Mouse (Mus musculus) megakaryocyte, embryonic 14.5 days (primary cell): ENCODE measurements around the gene Ppp1r36. TPM values are rescaled to one million over a fixed set of nuclear protein-coding genes. Genes with fewer than 3 reads are reported as not detected.
"Not testable (repeated sequence)": the region's sequence is repeated elsewhere in the genome, so short reads cannot be mapped to it uniquely, and the experiment has no call there.

Experiments used
- H3K27me3 ChIP-seq: replicated peaks from 2 replicates; pipeline ENCODE3; 2012; ENCODE audit warnings: inconsistent platforms
- H3K36me3 ChIP-seq: replicated peaks from 2 replicates; pipeline ENCODE3; 2012; ENCODE audit warnings: low read length, inconsistent platforms, mixed read lengths
- H3K4me1 ChIP-seq: 2 replicates; pipeline ENCODE4 v1.6.1; 2012; ENCODE audit warnings: inconsistent platforms
- H3K4me3 ChIP-seq: replicated peaks from 2 replicates; pipeline ENCODE3; 2012; ENCODE audit warnings: moderate library complexity, mild to moderate bottlenecking, inconsistent platforms
- H3K9me3 ChIP-seq: 2 replicates; pipeline ENCODE4 v1.6.1; 2012; ENCODE audit warnings: inconsistent platforms
- FLI1 ChIP-seq: IDR thresholded peaks from 2 replicates; pipeline ENCODE4 v1.6.1; 2012; ENCODE audit warnings: low read length, inconsistent platforms, mixed read lengths
- GATA1 ChIP-seq: IDR thresholded peaks from 3 replicates; pipeline ENCODE4 v1.6.1; 2012; ENCODE audit warnings: mixed read lengths, low read length, inconsistent platforms, borderline replicate concordance
- polyA plus RNA-seq: library from polyadenylated mRNA; stranded (reverse); fragments of >175 nt; gene quantifications from 2 replicates; pipeline ENCODE4 v1.2.3, GENCODE M21; 2012; ENCODE audit warnings: low replicate concordance; ENCODE audit not compliant: insufficient read depth

The Ppp1r36 gene
- polyA plus RNA-seq, 1 experiment = not detected

DNA sequence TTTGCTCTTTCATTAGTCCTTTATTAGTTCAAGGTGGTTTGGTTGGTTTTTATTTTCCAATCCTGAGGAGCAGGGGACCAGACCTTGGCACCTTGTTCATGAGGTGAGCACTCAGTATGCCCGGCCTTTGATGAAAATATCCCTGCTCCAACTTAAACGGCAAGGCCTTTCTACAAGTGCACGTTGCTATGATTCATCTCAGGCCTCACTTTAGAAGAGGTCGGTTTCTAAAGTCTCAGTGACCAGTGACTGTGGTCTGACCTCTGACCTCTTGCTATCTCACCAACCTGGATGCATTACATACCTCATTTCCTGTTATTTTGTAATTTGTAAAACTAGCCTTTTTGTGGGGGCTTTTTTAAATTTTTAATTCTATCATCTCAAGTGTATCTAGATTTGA, 8.2 kb upstream of the Ppp1r36 start:
- Histone ChIP-seq H3K4me1 (peaks cover 20% of the 10 kb centered on the region), H3K4me3 (no peak overlapping the region), H3K9me3 (peaks cover 17% of the 10 kb centered on the region), H3K27me3 (peaks cover 26% of the 10 kb centered on the region), H3K36me3 (no peaks in the 10 kb centered on the region)
- TF ChIP-seq FLI1 = no peak

DNA sequence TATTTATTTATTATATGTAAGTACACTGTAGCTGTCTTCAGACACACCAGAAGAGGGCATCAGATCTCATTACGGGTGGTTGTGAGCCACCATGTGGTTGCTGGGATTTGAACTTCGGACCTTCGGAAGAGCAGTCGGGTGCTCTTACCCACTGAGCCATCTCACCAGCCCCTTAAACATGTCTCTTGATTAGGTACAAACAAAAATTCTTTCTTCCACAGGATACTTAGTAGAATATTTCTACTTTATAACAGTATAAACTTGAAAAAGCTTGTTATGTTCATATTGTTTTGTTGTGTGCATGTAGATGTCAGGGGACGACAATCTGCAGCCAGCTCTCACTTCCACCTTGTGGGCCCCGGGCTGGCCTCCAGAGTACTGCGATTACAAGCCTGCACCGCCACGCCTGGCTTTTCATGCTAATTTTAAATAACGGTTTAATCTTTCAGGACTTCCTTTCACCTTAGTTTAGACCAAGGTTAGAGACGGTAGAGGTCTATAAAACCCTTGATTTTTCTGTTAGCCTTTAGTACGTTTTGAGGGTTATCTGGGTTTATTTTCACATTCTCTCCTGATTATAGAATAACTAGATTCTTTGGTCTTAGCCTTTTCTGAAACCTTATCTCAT, 1.8 kb upstream of the Ppp1r36 start:
- H3K4me1 ChIP-seq = peaks cover 5% of the 10 kb centered on the region
- peaks cover 23% of the 10 kb centered on the region for H3K27me3 ChIP-seq
- H3K36me3 ChIP-seq = no peaks in the 10 kb centered on the region
- H3K9me3 ChIP-seq = peaks cover 21% of the 10 kb centered on the region
- H3K4me3 ChIP-seq = no peak overlapping the region
- no peak for TF ChIP-seq GATA1
- no peak for TF ChIP-seq FLI1

DNA sequence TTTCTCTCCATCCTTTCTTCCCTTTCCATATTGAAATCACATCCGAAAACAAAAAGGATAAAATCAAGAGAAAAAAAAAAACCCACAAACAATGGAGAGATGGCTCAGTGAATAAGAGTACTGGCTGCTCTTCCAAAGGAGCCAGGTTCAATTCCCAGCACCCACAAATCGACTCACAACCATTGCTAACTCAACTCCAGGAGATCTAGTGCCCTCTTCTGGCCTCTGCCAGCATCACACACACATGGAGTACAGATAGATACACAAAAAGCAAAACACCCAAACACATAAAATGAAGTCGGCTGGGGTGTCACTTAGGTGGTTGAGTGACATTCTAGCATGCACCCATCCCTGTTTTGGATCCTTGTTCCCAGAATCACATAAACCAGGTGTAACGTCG, 1.0 kb downstream of the Ppp1r36 start:
- Histone ChIP-seq H3K27me3 (peaks cover 26% of the 10 kb centered on the region), H3K36me3 (no peaks in the 10 kb centered on the region), H3K4me1 (peaks cover 5% of the 10 kb centered on the region), H3K9me3 (peaks cover 21% of the 10 kb centered on the region), H3K4me3 (no peak overlapping the region)
- TF ChIP-seq FLI1 (no peak), GATA1 (no peak)

DNA sequence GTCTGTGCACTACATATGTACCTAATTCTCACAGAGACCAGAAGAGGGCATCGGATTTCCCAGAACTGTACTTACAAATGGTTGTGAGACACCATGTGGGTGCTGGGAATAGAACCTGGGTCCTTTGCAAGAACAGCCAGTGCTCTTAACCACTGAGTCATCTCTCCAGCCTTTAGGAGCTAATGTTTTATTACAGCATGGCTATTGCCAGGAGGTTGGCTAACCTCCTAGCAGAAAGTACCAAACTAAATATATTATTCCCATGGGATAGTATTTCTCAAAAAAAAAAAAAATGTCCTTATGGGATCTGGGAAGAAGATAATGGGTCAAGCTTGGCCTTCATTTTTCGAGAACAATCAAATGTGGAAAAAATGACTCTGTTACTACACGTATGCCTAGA, 7.9 kb downstream of the Ppp1r36 start:
- Histone ChIP-seq H3K27me3 (peaks cover 20% of the 10 kb centered on the region), H3K9me3 (peaks cover 9% of the 10 kb centered on the region; the same call in 1 of the 2 replicates), H3K36me3 (no peaks in the 10 kb centered on the region), H3K4me3 (no peak overlapping the region), H3K4me1 (0 out of 2 replicates have a peak, but pooled peaks cover 2% of the 10 kb centered on the region)
- TF ChIP-seq GATA1 = no peak
- no peak for TF ChIP-seq FLI1

DNA sequence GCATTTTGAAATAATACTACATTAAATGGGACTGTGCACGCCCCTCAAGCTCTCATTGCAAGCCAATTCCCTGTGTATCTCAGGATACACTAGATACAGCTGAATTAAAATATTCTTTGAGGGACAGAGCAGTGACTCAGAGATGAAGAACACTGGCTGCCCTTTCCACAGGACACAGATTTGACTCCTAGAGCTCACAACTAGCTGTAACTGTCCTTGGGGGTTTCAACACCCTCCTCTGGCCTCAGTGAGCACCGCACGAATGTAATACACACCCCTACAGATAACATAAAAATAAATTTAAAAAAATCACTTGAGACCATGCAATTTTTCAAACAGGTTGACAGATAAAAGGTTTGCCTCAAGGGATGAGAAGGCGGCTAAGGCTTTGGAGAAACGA, 10.2 kb downstream of the Ppp1r36 start:
- Histone ChIP-seq H3K4me1 (0 out of 2 replicates have a peak, but pooled peaks cover 2% of the 10 kb centered on the region), H3K27me3 (peaks cover 21% of the 10 kb centered on the region), H3K4me3 (peak overlapping the region; percentile 46), H3K9me3 (peaks cover 10% of the 10 kb centered on the region; the same call in 1 of the 2 replicates), H3K36me3 (no peaks in the 10 kb centered on the region)
- TF ChIP-seq FLI1 (no peak), GATA1 (no peak)

DNA sequence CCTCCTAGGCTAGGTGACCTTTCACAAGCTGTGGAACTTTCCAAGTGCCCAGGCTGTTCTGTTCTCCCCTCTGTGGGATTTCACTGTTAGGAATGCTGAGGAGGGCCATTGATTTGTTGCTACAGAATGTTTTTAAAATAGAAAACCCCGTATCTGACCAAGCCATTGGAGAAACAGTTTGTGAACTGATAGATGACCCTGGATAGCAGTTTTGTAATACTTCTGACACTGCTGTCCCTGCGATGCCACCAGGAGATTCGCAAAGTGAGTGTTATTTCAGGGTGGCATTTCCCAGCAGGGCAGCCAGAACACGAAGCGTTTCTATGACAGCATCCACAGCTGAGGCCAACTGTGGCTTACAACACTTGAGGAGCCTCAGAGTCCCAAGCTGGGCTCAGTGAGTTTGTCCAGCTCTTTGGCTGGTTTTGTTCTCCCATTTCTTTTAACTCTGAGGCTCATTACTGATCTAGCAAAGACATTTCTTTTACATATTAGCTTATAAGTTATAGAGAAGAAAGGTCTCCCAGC, 13.6 kb downstream of the Ppp1r36 start:
- peaks cover 7% of the 10 kb centered on the region; the same call in 1 of the 2 replicates for H3K4me1 ChIP-seq
- no peaks in the 10 kb centered on the region for H3K36me3 ChIP-seq
- H3K4me3 ChIP-seq = no peak overlapping the region
- peaks cover 4% of the 10 kb centered on the region; the same call in 1 of the 2 replicates for H3K9me3 ChIP-seq
- peaks cover 46% of the 10 kb centered on the region for H3K27me3 ChIP-seq
- TF ChIP-seq GATA1 = no peak
- TF ChIP-seq FLI1 = no peak

DNA sequence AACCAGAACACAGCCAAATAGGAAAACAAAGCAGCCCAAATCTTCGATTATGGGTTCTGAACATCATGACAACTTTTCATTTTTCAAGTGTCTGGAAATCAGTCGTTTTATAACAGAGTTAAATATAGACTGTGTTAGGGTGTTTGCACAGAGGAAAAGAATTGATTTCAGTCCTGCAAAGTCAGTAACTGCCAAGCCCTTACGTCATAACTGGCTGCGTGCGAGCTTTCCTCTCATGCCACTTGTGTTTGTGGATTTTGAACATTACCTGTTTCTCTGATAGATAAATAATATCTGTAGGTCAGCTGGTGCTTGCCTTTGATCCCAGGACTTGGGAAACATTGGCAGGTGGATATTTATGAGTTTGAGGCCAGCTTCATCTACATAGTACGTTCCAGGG, 14.1 kb downstream of the Ppp1r36 start:
- H3K27me3 ChIP-seq = peaks cover 47% of the 10 kb centered on the region
- H3K4me3 ChIP-seq = no peak overlapping the region
- no peaks in the 10 kb centered on the region for H3K36me3 ChIP-seq
- TF ChIP-seq FLI1 (no peak), GATA1 (no peak)
- peaks cover 4% of the 10 kb centered on the region; the same call in 1 of the 2 replicates for H3K9me3 ChIP-seq
- peaks cover 7% of the 10 kb centered on the region; the same call in 1 of the 2 replicates for H3K4me1 ChIP-seq

DNA sequence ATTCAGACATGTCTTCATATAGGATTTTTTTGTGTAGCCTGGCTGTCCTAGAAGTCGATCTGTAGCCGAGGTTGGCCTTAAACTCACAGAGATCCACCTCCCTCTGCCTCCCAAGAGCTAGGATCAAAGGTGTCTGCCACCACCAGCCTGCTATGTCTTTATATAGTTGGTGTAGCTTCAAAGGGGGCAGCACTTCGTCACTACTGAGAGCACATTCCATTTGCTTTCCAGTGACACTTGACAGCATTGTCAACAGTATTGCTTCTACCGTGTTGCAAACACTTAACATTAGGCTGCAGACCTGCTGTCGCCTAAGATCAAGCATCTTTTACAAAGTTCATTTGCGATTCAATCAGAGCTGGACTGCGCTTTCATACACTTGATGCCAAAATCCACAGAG, 16.8 kb downstream of the Ppp1r36 start:
- Histone ChIP-seq H3K4me3 (no peak overlapping the region), H3K27me3 (peaks cover 48% of the 10 kb centered on the region), H3K36me3 (no peaks in the 10 kb centered on the region), H3K9me3 (peaks cover 4% of the 10 kb centered on the region; the same call in 1 of the 2 replicates), H3K4me1 (peaks cover 5% of the 10 kb centered on the region; the same call in 1 of the 2 replicates)
- TF ChIP-seq GATA1 (no peak), FLI1 (no peak)

DNA sequence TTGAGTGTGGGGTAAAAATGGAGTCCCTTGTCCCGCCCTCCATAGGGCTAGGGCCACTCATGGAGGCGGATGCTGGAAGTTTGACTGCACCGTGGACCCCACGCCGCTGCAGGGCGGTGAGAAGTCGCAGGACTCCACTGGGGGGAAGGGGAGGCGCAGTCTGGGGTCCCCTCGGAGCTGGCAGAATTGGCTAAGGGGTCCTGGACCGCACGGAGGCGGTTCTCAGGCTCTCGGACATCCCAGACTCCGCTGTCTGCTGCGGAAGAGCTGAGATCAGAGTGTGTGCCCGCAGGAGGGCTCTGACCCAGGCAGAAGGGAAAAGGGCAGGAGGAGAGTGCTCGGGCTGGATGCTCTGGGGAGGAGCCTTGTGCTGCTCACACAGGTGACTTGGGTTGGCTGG, 17.7 kb downstream of the Ppp1r36 start:
- H3K36me3 ChIP-seq = no peaks in the 10 kb centered on the region
- H3K4me1 ChIP-seq = peaks cover 5% of the 10 kb centered on the region; the same call in 1 of the 2 replicates
- peaks cover 47% of the 10 kb centered on the region for H3K27me3 ChIP-seq
- no peak for TF ChIP-seq FLI1
- no peak for TF ChIP-seq GATA1
- peaks cover 4% of the 10 kb centered on the region; the same call in 1 of the 2 replicates for H3K9me3 ChIP-seq
- peak overlapping the region; percentile 28 for H3K4me3 ChIP-seq

DNA sequence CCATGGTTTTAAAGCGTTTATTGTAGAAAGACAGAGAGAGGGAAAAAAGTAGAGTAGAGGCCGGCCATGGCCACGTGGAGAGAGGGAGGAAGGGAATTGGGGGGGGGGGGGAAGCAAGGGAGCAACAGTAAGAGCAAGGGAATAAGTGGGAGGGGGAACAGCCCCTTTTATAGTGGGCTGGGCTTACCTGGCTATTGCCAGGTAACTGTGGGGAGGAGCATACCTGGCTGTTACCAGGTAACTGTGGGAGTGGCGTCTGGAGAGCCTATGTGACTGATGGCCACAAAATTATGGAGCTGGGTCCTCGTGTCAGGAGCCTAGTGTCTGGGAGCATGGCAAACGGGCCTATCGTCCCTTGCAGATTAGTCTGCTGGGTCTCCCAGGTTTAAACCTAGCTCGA, 18.2 kb downstream of the Ppp1r36 start:
- Histone ChIP-seq H3K4me1 (peaks cover 5% of the 10 kb centered on the region; the same call in 1 of the 2 replicates), H3K9me3 (peaks cover 4% of the 10 kb centered on the region; the same call in 1 of the 2 replicates), H3K27me3 (peaks cover 46% of the 10 kb centered on the region), H3K36me3 (no peaks in the 10 kb centered on the region), H3K4me3 (no peak overlapping the region)
- no peak for TF ChIP-seq FLI1
- TF ChIP-seq GATA1 = no peak

DNA sequence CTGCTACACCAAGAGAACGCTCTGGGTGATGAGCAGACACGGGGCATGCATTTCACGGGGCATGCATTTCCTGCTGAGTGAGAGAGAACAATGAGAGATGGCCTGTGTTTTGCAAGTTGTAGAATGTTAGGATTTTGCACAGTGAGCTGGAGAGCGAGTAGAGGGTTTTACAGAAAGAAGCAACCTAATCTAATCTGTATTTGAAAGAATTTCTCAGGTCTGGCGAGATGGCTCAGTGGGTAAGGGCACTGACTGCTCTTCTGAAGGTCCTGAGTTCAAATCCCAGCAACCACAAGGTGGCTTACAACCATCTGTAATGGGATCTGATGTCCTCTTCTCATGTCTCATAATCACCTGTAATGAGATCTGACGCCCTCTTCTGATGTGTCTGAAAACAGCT, 26.1 kb downstream of the Ppp1r36 start:
- Histone ChIP-seq H3K4me1 (peaks cover 12% of the 10 kb centered on the region), H3K27me3 (peaks cover 14% of the 10 kb centered on the region)
- not testable (repeated sequence) for H3K4me3 ChIP-seq, H3K36me3 ChIP-seq, H3K9me3 ChIP-seq
